In the genomic region with DNA sequence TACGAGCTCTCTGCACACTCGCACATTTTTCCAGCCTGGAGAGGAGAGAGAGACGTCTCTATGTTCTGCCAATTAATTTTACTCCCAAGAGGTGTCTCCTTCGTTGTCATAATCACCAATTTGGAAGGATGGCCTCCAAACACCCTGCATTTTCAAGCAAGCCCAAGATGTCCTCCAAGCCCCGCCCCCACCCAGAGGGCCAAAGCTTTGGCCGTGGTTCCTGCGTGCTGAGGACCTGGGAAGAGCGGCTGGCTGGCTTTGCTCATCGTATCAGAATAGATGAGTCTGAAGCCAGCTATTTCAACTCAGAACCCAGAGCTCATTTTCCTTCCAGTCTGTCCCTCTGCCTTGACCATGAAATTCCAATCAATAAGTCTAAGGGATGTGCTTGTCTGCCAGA, we compare ENCODE assay signal across 29 mouse cellular contexts. TPM values are rescaled to one million over a fixed set of nuclear protein-coding genes. Genes with fewer than 3 reads are reported as not detected.
"Had no signal": no experiment of that assay in that cellular context is flagged by ENCODE, and none has a peak within 500 bp of the region (broad histone marks: within the 10 kb centered on the region; RNA-seq: fewer than 3 reads in every experiment).

No protein-coding gene starts in this region.

- DNase-seq: gastrocnemius, adult 2 months; gastrocnemius, postnatal 10 days; gastrocnemius, postnatal 25 days; heart, adult 11 months; heart, adult 2 months; heart, postnatal 14 days; heart, postnatal 36 days; kidney, adult 11 months; kidney, adult 2 months; kidney, adult 9 months; kidney, postnatal 25 days; liver; liver, embryonic 13.5 days had no signal

- H3K4me1 ChIP-seq: hindbrain, embryonic 12.5 days; liver, embryonic 13.5 days; liver, embryonic 15.5 days had no signal

- H3K9ac ChIP-seq: heart, embryonic 13.5 days; heart, embryonic 15.5 days; hindbrain, embryonic 12.5 days; hindbrain, embryonic 15.5 days; kidney, embryonic 15.5 days; limb, embryonic 12.5 days; liver, embryonic 13.5 days; liver, embryonic 15.5 days had no signal

- H3K27ac ChIP-seq: heart, adult 2 months; heart, embryonic 13.5 days; heart, embryonic 15.5 days; hindbrain, embryonic 12.5 days; hindbrain, embryonic 15.5 days; hindbrain, postnatal 0 days; kidney, postnatal 0 days; layer of hippocampus, adult 2 months; left cerebral cortex, adult 2 months; limb, embryonic 10.5 days; limb, embryonic 12.5 days; liver, embryonic 13.5 days; liver, embryonic 15.5 days had no signal

- H3K36me3 ChIP-seq: heart, embryonic 13.5 days; heart, embryonic 15.5 days; hindbrain, embryonic 12.5 days; hindbrain, embryonic 15.5 days; kidney, embryonic 15.5 days; limb, embryonic 10.5 days; limb, embryonic 12.5 days; liver, embryonic 13.5 days; liver, embryonic 15.5 days had no signal

- H3K9me3 ChIP-seq: heart, embryonic 13.5 days; heart, embryonic 15.5 days; hindbrain, embryonic 12.5 days; hindbrain, embryonic 15.5 days; kidney, embryonic 15.5 days; limb, embryonic 10.5 days; limb, embryonic 12.5 days; liver, embryonic 13.5 days; liver, embryonic 15.5 days had no signal

- H3K4me3 ChIP-seq: gastrocnemius, adult 2 months; heart, adult 2 months; heart, embryonic 13.5 days; heart, embryonic 15.5 days; hindbrain, embryonic 12.5 days; hindbrain, embryonic 15.5 days; kidney, embryonic 15.5 days; layer of hippocampus, adult 2 months; left cerebral cortex, adult 2 months; limb, embryonic 10.5 days; limb, embryonic 12.5 days; liver, embryonic 13.5 days; liver, embryonic 15.5 days had no signal

- H3K4me2 ChIP-seq: heart, embryonic 11.5 days; heart, embryonic 13.5 days; heart, embryonic 15.5 days; hindbrain, embryonic 12.5 days; hindbrain, embryonic 15.5 days; kidney, embryonic 15.5 days; limb, embryonic 12.5 days; liver, embryonic 11.5 days; liver, embryonic 13.5 days; liver, embryonic 15.5 days had no signal

- ATAC-seq: hindbrain, postnatal 0 days; intestine, embryonic 16.5 days had no signal

RNA-seq across cellular contexts. Expression of a gene that starts 29.4 kb away (rescaled TPM):
- total RNA-seq: hematopoietic stem cell, adult 5-6 weeks had no signal
